Mouse (Mus musculus) mouse trophoblast stem cell (cell line): ENCODE measurements around the gene Cnn2.
"Not testable (repeated sequence)": the region's sequence is repeated elsewhere in the genome, so short reads cannot be mapped to it uniquely, and the experiment has no call there.

Experiments
- in situ Hi-C, 2 experiments: fragments of 300-500 bp; cut with MseI, MboI; formaldehyde crosslinking; loops; 2 replicates in 1 of 2; 3 replicates in 1 of 2; pipeline ENCODE4 v1.15.1; 2025

Gene Cnn2

DNA sequence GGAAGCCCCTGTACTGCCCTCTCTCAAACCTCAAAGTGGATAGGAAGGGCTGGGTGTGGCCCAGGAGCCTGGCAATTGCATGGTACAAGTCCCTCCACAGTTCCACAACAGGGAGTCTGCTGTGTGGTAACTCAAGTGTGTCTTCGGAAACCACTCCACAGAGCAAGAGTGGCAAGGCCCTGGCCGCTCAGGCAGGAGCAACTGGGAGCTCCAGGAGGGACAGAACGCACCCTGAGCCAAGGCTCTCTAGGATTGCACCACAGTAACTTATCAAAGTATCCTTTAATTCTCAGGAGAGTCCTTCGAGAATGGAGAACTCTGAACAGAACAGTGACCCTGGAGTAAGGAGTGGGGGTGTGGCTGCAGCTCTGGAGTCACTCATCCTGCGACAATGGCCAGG, 47.3 kb downstream of the Cnn2 start:
- in situ Hi-C loops = no loop called here

DNA sequence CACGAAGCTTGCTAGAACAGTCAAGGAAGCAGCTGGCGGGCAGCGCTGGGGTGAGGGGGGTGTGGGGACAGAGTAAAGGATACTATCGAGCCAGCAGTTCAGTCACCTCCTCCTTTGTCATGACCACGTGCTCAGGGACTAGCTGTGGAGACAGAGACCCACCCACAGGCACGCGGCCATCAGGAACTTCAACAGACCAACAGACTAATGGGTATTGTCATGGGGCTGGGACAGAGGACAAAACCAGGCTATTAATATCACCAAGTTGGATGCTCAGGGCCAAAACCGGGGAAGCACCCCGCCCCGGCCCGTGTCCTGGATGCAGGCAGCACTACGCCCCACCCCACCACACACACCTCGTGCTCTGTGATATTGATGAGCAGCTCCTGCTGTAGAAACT, 48.4 kb downstream of the Cnn2 start:
- in situ Hi-C loops = no loop called here

DNA sequence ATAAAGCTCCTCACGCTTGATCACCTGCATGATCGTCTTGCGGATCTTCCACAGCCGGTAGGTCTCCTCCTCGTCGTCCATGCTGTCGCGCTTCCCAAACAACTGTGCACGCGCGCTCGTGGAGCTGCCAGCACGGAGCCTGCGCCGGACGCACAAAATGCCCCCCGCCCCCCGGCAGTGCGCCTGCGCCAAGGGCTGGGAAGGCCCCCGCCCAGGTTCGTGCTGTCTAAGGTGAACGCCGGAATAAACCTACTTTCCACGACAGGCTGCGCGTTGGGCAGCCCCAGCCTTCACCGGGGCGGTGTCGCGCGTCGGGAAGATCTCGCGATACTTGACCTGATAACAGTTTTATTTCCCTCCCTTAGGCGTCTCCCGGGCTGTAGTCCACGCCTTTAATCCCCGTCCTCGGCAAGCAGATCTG, 51.2 kb downstream of the Cnn2 start, which contains the start of gene Polr2e:
Gene Polr2e (minus strand): TSS at position 237 of the 421 bp plus-strand sequence.
- in situ Hi-C loops = no loop called here

DNA sequence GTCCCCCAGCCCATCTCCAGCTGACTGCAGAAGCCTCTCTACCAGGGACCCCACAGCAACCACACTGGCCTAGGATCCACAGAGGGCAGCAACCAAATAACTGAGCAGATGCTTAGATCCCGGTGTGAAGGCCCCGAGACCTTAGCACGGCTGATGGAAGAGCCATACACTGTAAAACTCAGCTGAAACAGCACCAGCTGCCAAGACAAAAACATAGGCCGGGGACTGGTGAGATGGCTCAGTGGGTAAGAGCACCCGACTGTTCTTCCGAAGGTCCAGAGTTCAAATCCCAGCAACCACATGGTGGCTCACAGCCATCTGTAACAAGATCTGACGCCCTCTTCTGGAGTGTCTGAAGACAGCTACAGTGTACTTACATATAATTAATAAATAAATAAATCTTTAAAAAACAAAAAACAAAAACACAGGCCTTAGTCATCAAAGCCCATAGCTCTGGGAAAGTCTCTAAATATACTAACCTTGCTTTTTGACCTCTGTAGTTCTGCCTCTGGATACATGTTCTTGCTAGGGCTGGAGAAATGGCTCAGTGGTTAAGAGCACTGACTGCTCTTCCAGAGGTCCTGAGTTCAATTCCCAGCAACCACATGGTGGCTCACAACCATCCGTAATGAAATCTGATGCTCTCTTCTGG, 53.2 kb downstream of the Cnn2 start:
- in situ Hi-C loops = not testable (repeated sequence)

DNA sequence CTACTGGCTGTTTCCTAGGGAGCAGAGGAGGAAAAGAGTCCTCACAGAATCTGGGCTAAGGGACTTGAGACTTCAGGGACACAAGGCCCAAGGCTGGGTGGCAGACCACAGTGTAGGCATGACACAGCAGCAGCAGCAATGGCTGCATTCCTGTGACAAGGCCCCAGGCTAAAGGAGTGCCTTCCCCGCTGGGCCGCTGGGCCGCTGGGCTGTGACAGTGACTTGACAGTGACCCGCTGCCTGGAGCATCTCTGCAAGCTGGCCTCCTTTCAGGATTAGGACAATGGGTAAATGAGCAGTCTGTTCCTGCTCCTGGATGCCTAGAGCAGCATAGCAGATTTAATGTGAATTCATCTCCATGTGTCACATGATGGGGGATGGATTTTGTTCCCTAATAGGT, 55.7 kb downstream of the Cnn2 start:
- in situ Hi-C loops = no loop called here

DNA sequence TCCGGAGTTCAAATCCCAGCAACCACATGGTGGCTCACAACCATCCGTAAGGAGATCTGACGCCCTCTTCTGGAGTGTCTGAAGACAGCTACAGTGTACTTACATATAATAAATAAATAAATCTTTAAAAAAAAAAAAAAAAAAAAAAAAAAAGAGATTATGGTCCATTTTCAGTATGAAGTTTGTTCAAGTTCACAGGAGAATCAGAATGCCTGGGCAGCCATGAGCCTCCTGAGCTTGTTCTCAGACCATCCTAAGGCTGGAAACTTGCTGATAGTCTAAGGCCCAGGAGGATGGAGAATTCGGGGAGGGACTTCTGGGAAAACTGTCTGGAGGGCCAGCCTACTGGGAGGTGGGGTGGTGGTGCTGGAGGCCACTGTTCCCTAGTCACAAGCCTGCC, 57.0 kb downstream of the Cnn2 start:
- in situ Hi-C loops = not testable (repeated sequence)
